Mouse (Mus musculus) adrenal gland, adult 18-20 months (tissue): ENCODE measurements around the gene Mtrf1l. TPM values are rescaled to one million over a fixed set of nuclear protein-coding genes. Genes with fewer than 3 reads are reported as not detected.

Experiments
- DNase-seq, 2 experiments: peaks; one replicate each; pipeline ENCODE4 v3.0.0; 2021 to 2022; ENCODE audit warnings: low spot score in 2 of 2
- total RNA-seq, 2 experiments: library from RNA; stranded (reverse); gene quantifications; 1 replicate in 1 of 2; 2 replicates in 1 of 2; pipeline ENCODE4 v1.2.3; 2021

Gene Mtrf1l
- total RNA-seq, 2 experiments from 2014 or later: 10.8 to 12.3 TPM

DNA sequence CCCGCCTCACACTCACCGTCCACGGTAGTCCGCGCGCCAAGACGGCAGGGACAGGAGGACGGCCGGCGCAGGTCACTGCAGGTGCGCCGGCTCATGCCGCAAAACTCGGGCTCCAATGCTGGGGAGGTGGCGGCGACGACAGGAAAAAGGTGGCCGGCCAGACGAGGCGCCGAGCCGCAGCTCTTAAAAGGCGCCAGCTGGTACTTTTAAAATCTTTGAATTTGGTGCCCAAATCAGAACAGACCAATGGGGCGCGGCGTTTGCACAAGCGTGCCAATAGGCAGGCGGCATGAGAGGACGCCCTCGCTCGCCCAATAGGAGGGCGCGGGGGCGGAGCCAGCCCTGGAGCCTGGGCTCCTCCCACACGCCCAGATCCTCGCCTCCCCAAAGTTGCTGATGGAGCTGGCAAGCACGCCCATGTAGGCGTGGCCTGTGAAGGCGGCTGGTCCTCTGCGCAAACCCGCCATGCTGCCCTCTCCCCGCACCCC lies 18.4 kb downstream of the Mtrf1l start, which contains the start of gene Fbxo5:
Gene Fbxo5 (minus strand): TSS at position 358 of the 488 bp plus-strand sequence.
- DNase-seq: peak; percentile 94

DNA sequence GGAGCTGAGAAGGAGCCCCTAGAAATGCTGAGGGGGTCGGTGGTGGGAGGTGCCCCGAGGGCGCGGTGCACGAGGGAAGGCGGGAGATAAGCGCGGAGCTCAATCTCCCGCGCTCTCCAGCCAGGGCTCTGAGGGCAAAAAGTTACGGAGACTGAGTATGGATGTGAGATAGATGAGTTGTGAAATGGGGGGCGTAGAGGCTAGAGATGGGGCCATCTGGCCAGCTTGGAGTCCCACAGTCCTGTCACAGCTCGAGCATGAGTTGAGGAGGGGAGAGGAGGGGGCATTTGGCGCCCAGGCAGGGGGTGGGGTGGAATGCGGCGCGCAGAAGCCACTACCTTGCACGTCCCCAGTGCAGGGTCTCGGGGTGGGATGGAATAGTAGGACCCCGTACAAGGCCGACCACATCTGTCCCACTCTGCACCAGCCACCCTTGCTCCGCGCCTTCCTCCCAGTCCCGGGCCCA lies 19.0 kb downstream of the Mtrf1l start:
- DNase-seq: no peak

DNA sequence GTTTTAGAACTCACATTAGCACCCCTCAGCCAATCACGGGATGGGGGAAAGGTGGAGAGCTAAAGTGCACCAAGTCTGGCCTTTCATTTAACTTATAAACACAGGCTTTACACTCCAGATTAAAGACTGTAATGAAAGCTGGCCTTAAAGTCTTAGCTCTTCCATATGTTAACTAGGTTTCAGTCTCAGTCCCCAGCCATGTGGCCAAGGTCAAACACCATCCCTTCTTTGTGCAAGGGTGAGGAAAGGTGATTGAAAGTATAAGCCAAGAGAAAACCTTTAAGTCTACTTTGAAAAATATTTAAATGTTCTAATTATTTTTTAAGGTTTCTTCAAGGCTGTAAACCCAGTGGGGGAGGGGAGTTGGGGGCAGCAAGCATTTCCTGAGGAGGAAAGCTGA lies 20.0 kb downstream of the Mtrf1l start:
- no peak for DNase-seq

DNA sequence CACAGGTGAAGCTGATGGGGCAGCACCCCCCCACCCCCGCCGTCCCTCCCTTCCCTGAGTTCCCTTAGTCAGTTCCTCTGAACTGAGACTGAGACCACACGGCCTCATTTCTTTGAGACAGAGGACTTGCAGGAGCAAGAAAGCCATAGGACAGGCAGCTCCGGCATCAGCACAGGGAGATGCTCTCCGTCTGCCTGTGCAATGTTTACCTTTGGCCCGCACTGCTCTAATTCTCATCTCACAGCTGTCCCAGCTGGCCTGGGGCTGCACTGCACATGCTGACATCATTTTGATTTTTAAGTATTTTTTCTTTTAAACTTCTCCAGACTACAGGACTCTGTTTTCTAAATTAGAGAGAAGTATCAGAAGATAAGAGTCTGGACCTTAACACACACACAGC lies 20.8 kb downstream of the Mtrf1l start:
- DNase-seq: no peak

DNA sequence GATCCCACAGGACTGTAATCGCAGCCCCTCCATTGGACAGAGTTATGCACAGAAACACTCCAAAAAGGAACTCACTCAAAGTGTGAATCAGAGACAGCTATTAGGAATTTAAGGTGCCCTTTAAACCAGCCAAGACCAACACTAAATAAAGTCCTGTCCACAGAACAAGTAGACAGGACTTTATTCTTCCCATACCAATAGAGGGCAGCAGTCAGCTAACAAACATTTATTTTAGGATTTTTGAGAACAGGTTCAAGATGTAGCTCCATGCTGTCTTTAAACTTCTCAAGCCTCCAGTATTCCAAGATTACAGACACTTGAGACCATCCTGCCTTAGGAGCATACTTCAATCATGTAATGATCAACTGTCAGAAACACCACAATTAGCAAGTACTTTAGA lies 23.2 kb downstream of the Mtrf1l start:
- no peak for DNase-seq

DNA sequence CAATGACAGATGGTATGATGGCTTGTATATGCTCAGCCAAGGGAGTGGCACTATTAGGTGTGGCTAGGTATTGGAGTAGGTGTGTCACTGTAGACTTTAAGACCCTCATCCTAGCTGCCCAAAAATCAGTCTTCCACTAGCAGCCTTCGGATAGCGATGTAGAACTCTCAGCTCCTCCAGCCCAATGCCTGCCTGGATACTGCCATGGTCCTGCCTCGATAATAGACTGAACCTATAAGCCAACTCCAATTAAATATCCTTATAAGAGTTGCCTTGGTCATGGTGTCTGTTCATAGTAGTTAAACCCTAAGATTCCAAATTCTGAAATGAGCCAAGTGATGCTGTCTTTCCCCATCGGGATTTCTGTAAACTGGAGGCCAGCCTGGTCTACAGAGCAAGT lies 25.6 kb downstream of the Mtrf1l start:
- no peak for DNase-seq

DNA sequence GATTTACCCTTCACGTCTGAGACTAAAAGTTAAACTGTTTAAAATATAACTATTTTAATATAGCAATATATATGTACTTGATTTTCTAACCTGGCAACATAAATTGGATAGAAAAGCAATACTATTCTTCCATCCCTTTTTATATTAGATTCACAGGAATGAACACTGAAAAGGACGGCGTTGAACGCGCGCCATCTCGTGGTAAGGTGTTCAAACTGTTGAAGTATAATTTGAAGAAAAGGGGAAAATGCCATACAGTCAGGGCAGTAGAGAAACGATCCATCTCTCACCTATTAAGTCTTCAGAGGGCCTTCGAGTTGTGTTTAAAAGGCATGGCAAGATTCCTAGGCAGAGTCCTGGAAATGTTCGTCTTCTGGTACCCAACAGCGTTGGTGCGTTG lies 33.1 kb downstream of the Mtrf1l start:
- DNase-seq: peak; percentile 33 to 48

DNA sequence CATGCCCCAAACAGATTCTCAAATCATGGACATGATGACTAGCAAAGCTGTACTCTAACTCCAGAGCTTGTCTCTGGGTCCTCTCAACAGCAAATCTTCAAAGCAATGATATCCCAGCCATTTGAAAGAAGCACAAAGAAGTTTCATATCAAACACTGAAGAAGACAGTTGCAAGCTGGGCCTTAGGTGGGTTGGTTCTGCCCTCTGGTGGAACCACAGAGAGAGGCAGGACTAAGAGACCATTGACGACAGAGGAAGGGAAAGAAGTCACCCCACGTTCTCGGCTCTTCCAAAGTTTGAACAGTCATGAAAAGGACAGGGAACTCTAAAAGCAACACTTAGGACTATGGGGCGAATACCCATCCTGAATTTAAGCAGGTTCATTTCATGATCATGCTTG lies 36.8 kb downstream of the Mtrf1l start:
- no peak for DNase-seq

Other genes with a start within 250 kb of the Mtrf1l start
- gene Myct1, start 230.1 kb downstream of the Mtrf1l start, total RNA-seq: 1 to 10 TPM; 2.9 TPM
- gene Vip, start 184.7 kb downstream of the Mtrf1l start, total RNA-seq: not detected
- gene Fbxo5, start 18.3 kb downstream of the Mtrf1l start, total RNA-seq: 1 to 10 TPM; 1.8 to 1.9 TPM
- 1 to 10 TPM; 1.0 to 1.3 TPM for gene Rgs17, start 98.5 kb upstream of the Mtrf1l start, total RNA-seq